Mouse (Mus musculus) neural tube, embryonic 13.5 days (tissue): ENCODE results near the gene Fbxl3. TPM values are rescaled to one million over a fixed set of nuclear protein-coding genes. Genes with fewer than 3 reads are reported as not detected.

Experiments used
- ATAC-seq: fragments of 200-750 bp; cut with Nextera tagmentation; 2 replicates; pipeline ENCODE4 v1.8.0; 2017; ENCODE audit warnings: low read depth, mild to moderate bottlenecking, moderate TSS enrichment, moderate library complexity
- H3K27ac ChIP-seq: fragments of 300-500 bp; sonication (generic); replicated peaks from 2 replicates; pipeline ENCODE4 v1.5.1; 2015; ENCODE audit warnings: moderate library complexity, mild to moderate bottlenecking, inconsistent platforms
- H3K27me3 ChIP-seq: fragments of 300-500 bp; sonication (generic); 2 replicates; pipeline ENCODE4 v1.6.1; 2015; ENCODE audit warnings: mild to moderate bottlenecking, inconsistent platforms
- H3K36me3 ChIP-seq: fragments of 300-500 bp; sonication (generic); 2 replicates; pipeline ENCODE4 v1.6.1; 2015; ENCODE audit warnings: mild to moderate bottlenecking, inconsistent platforms
- H3K4me1 ChIP-seq: fragments of 300-500 bp; sonication (generic); replicated peaks from 2 replicates; pipeline ENCODE4 v1.6.1; 2015; ENCODE audit warnings: inconsistent platforms
- H3K4me2 ChIP-seq: fragments of 300-500 bp; sonication (generic); 2 replicates; pipeline ENCODE4 v1.6.1; 2015; ENCODE audit warnings: inconsistent platforms, mild to moderate bottlenecking, moderate library complexity
- H3K4me3 ChIP-seq: fragments of 300-500 bp; sonication (generic); 2 replicates; pipeline ENCODE4 v1.5.1; 2015; ENCODE audit warnings: mild to moderate bottlenecking, inconsistent platforms
- H3K9ac ChIP-seq: fragments of 300-500 bp; sonication (generic); 2 replicates; pipeline ENCODE4 v1.6.1; 2015; ENCODE audit warnings: moderate library complexity, mild to moderate bottlenecking, inconsistent platforms
- H3K9me3 ChIP-seq: fragments of 300-500 bp; sonication (generic); 2 replicates; pipeline ENCODE4 v1.6.1; 2016; ENCODE audit warnings: inconsistent platforms
- WGBS: fragments of 180-500 bp; shearing (Covaris S2); methylation state at CpG from one replicate; pipeline ENCODE4 v1.1.7; 2015; 5-methylcytosine and 5-hydroxymethylcytosine counted together
- polyA plus RNA-seq: library from polyadenylated mRNA; unstranded; fragments of >200 nt; fragmentation: Nextera tagmentation; extraction: Ambion mirVana; gene quantifications from 2 replicates; pipeline ENCODE4 v1.2.1, GENCODE M21; 2015

The Fbxl3 gene
- polyA plus RNA-seq, 1 experiment from 2014 or later, result 26.5 TPM

DNA sequence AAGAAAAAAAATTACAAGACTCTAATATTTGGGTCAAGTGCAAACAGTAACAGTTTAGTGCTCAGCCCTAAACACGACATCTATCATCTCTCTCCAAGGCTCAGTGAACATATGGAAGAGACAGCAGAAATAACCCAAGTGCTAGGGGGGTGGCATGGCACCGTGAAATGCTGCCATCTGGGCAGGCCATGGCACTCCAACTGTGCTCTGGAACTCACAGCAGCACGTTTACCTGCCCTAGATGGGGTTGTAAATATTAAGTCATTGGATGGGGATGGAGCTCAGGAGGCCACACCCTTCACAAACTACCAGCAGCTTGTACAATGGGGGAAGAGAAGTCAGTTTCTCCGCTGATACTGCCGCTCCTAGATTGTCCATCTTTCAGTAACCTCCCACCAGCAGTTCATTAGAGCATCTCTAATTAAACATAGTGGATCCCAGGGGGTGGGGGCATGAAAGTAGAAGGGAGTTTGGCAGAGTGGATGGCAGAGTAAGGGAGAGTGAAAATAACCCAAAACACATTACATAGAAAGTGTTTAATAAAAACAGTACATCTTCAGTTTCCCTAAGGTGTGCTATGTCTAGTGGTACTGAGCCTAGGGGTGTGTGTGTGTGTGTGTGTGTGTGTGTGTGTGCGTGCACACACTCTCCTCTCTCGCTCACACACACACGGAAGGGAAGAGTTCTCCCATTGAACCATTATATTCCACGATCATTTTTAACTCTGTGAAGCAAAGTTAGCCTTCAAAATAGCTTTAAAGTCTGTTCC is 20.0 kb downstream of the Fbxl3 start:
- H3K4me3 ChIP-seq, result no peak overlapping the region
- no peak overlapping the region for H3K4me2 ChIP-seq
- no peak overlapping the region for H3K27ac ChIP-seq
- peaks cover 4% of the 10 kb centered on the region; the same call in 1 of the 2 replicates for H3K4me1 ChIP-seq
- peak; percentile 36; the same call in 1 of the 2 replicates for ATAC-seq
- 75% methylated on average over 9 of the region's 9 CpGs for WGBS
- no peaks in the 10 kb centered on the region for H3K9me3 ChIP-seq
- H3K9ac ChIP-seq, result no peak overlapping the region
- no peaks in the 10 kb centered on the region for H3K27me3 ChIP-seq
- H3K36me3 ChIP-seq, result peaks cover 45% of the 10 kb centered on the region

DNA sequence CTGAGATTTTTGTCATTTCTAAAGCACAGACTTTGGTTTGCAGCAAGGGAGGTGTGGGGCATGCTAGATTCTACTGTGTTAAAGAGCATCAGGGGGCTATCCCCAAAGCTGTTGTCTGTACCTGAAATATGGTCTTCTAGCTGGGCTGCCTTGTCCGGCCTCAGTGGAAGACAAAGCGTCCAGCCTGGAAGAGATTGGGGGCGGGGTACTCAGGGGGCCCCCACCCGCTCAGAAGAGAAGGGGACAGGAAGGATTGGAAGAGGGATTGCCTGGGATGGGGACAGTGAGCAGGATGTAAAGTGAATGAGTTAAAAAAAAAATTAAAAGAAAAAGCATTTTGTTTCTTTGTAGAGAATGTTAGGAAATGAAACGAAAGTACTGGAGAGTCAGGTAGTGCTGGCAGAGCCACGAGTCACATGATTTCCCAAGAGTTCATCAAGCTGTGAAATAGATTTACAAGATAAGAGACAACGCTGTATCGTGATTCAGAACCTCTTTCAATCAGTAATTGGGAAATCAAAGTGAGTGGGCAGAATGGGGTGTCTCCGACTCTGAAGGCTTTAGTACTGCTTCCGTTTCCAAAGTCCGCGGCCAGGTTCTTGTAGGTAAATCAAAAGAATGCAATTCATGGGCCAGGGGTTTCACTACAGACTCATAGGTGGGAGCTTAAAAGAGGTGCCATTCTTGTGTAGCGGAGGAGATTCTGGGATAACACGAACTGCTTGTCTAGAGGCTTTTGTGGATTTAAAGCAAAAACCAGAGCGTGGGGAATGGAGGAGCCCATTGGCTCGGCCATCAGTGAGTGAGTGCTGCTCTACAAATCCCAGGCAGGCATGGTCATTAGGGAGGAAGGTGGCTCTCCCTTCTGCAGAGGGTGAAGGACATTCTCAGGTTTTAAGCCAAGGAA is 21.1 kb downstream of the Fbxl3 start:
- H3K27ac ChIP-seq, result no peak overlapping the region
- H3K4me1 ChIP-seq, result peaks cover 4% of the 10 kb centered on the region; the same call in 1 of the 2 replicates
- H3K36me3 ChIP-seq, result peaks cover 43% of the 10 kb centered on the region
- H3K4me2 ChIP-seq, result no peak overlapping the region
- ATAC-seq, result no peak
- no peaks in the 10 kb centered on the region for H3K9me3 ChIP-seq
- 88% methylated on average over 16 of the region's 16 CpGs for WGBS
- H3K27me3 ChIP-seq, result no peaks in the 10 kb centered on the region
- no peak overlapping the region for H3K4me3 ChIP-seq
- no peak overlapping the region for H3K9ac ChIP-seq

DNA sequence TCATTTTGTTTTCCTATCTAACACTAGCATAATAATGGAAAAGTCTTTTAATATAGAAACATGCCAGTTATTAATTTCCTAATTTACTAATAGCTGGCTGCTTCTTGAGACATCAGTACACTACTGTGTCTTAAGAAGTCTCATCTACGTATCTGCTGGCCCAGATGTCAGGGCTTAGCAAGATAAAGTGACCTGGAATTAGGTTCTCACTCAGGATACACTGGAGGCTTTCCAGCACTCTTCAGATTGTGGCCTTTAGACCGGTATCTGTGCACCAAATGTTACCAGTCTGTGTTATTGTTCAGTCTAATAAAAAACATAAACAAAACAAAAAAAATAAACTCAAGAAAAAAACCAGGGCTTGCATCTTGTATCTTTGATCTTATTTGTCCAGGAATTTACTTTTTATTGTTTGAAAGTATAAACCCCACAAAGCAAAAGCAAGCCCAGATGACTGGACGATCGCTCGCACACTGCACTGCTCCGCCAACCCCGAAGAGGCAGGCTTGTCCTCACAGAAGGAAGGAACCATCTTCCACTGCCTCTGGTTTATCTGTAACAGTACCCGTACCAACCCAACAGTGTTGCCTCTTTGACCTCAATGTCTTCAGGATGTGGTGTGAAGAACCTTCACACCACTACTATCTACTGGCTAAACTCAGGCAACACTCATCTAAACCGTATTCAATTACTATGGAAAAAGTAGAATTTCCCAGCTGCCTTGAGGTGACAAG is 21.9 kb downstream of the Fbxl3 start:
- no peak overlapping the region for H3K9ac ChIP-seq
- H3K36me3 ChIP-seq, result peaks cover 43% of the 10 kb centered on the region
- H3K4me2 ChIP-seq, result no peak overlapping the region
- H3K9me3 ChIP-seq, result no peaks in the 10 kb centered on the region
- H3K4me3 ChIP-seq, result no peak overlapping the region
- no peaks in the 10 kb centered on the region for H3K27me3 ChIP-seq
- WGBS, result 93% methylated on average over 9 of the region's 9 CpGs
- peaks cover 4% of the 10 kb centered on the region; the same call in 1 of the 2 replicates for H3K4me1 ChIP-seq
- ATAC-seq, result no peak
- H3K27ac ChIP-seq, result no peak overlapping the region

DNA sequence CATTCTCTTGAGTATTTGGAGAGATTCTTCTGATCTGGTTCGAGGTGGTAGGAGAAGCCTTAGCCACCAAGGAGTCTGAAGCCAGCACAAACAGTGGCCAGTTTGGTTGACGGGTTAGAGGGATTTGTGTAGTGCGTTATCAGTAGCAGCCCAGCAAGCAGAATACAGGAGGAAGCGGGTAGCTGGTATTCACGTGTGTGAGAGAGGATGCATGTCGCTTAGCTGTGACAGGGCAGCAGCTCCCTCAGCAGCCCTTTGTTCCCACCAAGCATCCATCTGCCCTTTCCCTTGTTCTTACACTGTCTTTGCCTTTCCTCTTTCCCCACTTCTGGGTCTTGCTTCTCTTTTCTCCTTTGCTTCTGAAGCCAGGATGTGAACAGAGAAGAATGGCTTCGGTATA is 24.2 kb downstream of the Fbxl3 start:
- Histone ChIP-seq H3K4me3 (no peak overlapping the region), H3K27ac (no peak overlapping the region), H3K9me3 (no peaks in the 10 kb centered on the region), H3K4me1 (peaks cover 11% of the 10 kb centered on the region), H3K27me3 (no peaks in the 10 kb centered on the region), H3K4me2 (no peak overlapping the region), H3K9ac (no peak overlapping the region), H3K36me3 (peaks cover 47% of the 10 kb centered on the region)
- WGBS, result 81% methylated on average over 7 of the region's 7 CpGs
- no peak for ATAC-seq

DNA sequence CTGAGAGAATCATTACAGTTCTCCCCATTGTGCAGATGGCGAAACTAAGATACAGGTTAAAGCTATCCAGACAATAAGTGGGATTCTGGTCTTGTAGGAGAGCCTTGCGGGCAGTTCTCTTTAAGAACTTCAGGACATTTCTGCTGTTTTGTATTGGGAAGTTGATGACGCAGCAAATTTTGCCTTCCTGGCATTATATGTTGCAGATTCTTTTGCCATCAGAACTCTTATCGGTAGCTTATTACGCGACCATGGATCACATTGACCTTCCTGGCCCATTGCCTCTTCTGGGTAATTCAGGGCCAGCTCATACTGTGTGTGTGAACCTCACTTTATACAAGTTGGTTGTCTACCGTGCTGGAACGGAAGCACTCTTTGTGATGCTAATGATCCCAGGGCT is 25.5 kb downstream of the Fbxl3 start:
- H3K4me1 ChIP-seq, result peaks cover 13% of the 10 kb centered on the region
- no peak overlapping the region for H3K4me2 ChIP-seq
- peaks cover 47% of the 10 kb centered on the region for H3K36me3 ChIP-seq
- H3K9ac ChIP-seq, result no peak overlapping the region
- no peak for ATAC-seq
- no peak overlapping the region for H3K27ac ChIP-seq
- H3K4me3 ChIP-seq, result no peak overlapping the region
- WGBS, result 77% methylated on average over 8 of the region's 8 CpGs
- H3K27me3 ChIP-seq, result no peaks in the 10 kb centered on the region
- H3K9me3 ChIP-seq, result no peaks in the 10 kb centered on the region

DNA sequence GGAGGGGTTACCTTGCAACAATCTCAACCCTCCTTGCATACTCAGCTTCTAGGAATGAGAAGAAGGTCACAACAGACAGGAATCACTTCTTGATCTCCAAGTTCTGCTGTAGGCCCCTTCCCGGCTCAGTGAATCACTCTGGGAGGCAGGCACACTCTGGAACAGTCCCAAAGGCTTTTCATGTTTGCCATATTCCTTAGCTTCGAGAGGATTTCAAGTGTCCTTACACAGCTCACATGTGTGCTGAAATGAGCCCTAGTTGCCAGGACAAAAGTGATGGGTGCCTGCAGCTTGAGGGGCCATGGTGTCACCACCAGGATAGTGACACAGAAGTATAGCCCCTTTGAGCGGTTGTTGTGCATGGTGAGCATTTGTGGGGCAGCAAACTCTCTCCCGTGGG is 26.6 kb downstream of the Fbxl3 start:
- H3K9me3 ChIP-seq, result no peaks in the 10 kb centered on the region
- WGBS, result 98% methylated on average over 4 of the region's 4 CpGs

DNA sequence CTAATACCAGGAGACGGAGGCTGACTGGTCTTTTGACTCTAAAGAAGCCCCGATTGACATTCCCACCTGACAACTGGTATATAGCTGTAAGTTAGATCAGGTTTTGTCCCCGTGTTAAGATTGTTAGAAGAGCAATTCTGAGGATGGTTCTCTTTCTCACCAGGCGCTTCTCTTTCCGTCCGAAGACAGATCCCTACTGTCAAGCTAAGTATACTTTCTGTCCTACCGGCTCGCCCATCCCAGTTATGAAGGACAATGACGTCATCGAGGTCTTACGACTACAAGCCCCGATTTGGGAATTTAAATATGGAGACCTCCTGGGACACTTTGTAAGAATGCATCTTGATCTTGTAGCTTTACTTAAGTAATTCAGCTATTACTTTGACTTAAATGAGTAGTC is 27.9 kb downstream of the Fbxl3 start:
- no peak for ATAC-seq
- peaks cover 29% of the 10 kb centered on the region for H3K36me3 ChIP-seq
- H3K9ac ChIP-seq, result no peak overlapping the region
- H3K4me3 ChIP-seq, result no peak overlapping the region
- peaks cover 13% of the 10 kb centered on the region for H3K4me1 ChIP-seq
- no peak overlapping the region for H3K27ac ChIP-seq
- no peak overlapping the region for H3K4me2 ChIP-seq
- WGBS, result 93% methylated on average over 12 of the region's 12 CpGs
- no peaks in the 10 kb centered on the region for H3K27me3 ChIP-seq
- no peaks in the 10 kb centered on the region for H3K9me3 ChIP-seq

More for the DNA sequence above, 26.6 kb downstream of the Fbxl3 start:
- H3K4me2 ChIP-seq, result no peak overlapping the region
- no peak for ATAC-seq
- H3K36me3 ChIP-seq, result peaks cover 42% of the 10 kb centered on the region
- H3K27ac ChIP-seq, result no peak overlapping the region
- no peak overlapping the region for H3K9ac ChIP-seq
- peaks cover 13% of the 10 kb centered on the region for H3K4me1 ChIP-seq
- no peaks in the 10 kb centered on the region for H3K27me3 ChIP-seq
- no peak overlapping the region for H3K4me3 ChIP-seq

DNA sequence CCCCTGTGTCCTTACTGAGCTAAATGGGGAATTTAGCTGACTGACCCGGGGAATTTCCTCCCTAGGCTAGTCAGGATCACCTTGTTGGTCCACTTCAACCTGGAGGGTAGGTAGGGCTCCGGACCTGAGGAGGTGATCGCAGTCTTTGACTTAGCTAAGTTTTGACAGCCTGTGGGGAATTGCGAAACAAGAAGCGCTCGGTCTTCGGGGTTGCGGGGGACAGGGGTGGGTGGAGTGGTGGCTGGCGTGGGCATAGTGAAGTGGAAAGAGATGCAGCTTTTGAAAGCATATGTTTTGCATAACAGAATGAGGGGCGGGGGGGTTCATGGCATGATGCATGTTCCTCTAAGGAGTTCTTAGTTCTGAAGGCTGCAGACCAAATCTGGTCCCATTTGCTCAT is 28.6 kb downstream of the Fbxl3 start:
- no peaks in the 10 kb centered on the region for H3K27me3 ChIP-seq
- H3K4me1 ChIP-seq, result peaks cover 13% of the 10 kb centered on the region
- no peaks in the 10 kb centered on the region for H3K9me3 ChIP-seq
- H3K36me3 ChIP-seq, result peaks cover 26% of the 10 kb centered on the region
- H3K4me3 ChIP-seq, result peak overlapping the region; percentile 71
- ATAC-seq, result no peak
- peak overlapping the region; percentile 67 for H3K4me2 ChIP-seq
- no peak overlapping the region for H3K27ac ChIP-seq
- peak overlapping the region; percentile 78 for H3K9ac ChIP-seq
- 1% methylated on average over 10 of the region's 10 CpGs for WGBS

DNA sequence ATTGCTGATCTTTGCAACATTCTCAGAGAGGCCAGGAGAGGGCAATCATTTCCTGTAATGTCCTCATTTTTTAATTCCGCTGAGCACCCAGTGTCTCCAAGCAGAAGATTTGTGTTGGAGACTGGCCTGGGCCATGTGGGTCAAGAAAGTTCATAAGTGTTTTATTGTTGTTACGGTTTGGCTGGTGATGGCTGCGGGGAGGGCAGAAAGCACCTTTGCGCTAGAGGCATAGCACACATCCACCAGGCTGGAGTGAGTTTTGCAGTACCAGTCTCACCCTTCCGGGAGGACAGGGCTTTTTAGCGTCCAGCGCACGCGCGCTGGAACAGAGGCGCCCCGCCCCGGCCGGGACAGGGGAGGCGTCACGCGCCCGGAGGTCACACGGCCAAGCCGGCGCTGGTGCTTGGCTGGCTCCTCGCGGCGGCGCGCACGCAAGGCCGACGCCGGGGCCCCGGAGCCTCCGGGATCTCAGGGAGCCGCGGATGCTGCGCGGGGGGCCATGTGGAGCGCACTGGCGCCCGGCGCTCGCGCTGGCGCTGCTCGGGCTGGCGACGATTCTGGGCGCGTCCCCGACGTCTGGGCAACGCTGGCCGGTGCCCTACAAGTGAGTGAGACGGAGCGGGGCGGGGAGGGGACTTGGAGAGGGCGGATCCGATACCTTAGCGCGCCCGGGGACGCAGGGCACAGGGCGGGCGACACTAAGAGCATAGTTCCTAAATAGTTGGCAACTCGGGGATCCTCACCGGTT is 29.3 kb downstream of the Fbxl3 start, which contains the start of gene Cln5:
Gene Cln5 (plus strand): TSS at position 353 of the 748 bp plus-strand sequence.
- Histone ChIP-seq H3K4me2 (peak within 1 kb of the TSS; percentile 67), H3K27me3 (no peaks in the 10 kb centered on the region), H3K36me3 (peaks cover 23% of the 10 kb centered on the region), H3K9me3 (no peaks in the 10 kb centered on the region), H3K27ac (peak within 1 kb of the TSS; percentile 74), H3K4me3 (peak within 1 kb of the TSS; percentile 71), H3K4me1 (peaks cover 13% of the 10 kb centered on the region), H3K9ac (peak within 1 kb of the TSS; percentile 78)
- ATAC-seq, result peak; percentile 96
- WGBS, result under 1% methylated on average over 65 of the region's 65 CpGs

DNA sequence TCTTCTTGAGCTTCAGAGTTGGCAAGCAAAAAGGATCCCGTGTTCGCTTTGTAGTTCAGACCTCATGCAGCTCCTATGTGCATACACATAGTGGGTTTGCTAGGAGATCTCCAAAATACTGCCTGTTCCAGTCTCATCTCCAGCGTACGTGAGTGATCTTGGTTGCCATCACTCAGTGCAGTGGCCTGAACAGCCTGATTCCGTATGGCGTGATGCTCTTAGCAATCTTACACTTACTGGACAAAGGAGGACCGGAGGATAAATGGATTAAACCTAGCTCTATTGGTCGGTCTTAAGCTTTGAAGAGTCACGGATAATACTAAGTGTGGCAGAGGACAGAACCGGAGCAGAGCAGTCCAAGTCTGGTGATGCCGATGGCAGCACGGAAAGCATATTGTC is 29.9 kb downstream of the Fbxl3 start:
- Histone ChIP-seq H3K9me3 (no peaks in the 10 kb centered on the region), H3K27ac (peak overlapping the region; percentile 74), H3K36me3 (peaks cover 17% of the 10 kb centered on the region), H3K27me3 (no peaks in the 10 kb centered on the region), H3K4me2 (peak overlapping the region; percentile 67), H3K4me1 (peaks cover 13% of the 10 kb centered on the region), H3K4me3 (peak overlapping the region; percentile 71), H3K9ac (peak overlapping the region; percentile 78)
- ATAC-seq, result no peak; the same call in 1 of the 2 replicates
- WGBS, result 16% methylated on average over 12 of the region's 12 CpGs
